Mouse (Mus musculus) intestine, embryonic 14.5 days (tissue): Measurements from ENCODE around the gene BC017158. TPM values are rescaled to one million over a fixed set of nuclear protein-coding genes. Genes with fewer than 3 reads are reported as not detected.

Experiments
- ATAC-seq: fragments of 200-750 bp; cut with Nextera tagmentation; replicated peaks from 2 replicates; pipeline ENCODE4 v1.8.0; 2017; ENCODE audit warnings: low read depth, moderate number of reproducible peaks, moderate TSS enrichment, moderate library complexity; ENCODE audit not compliant: low FRiP score, low TSS enrichment
- DNase-seq: peaks from one replicate; pipeline ENCODE4 v3.0.0-alpha.2; 2018; ENCODE audit warnings: low spot score
- H3K27ac ChIP-seq: fragments of 300-500 bp; sonication (generic); 2 replicates; pipeline ENCODE4 v1.5.1; 2014; ENCODE audit warnings: low read depth, mild to moderate bottlenecking, control low read depth
- H3K27me3 ChIP-seq: fragments of 300-500 bp; sonication (generic); replicated peaks from 2 replicates; pipeline ENCODE4 v1.6.1; 2014; ENCODE audit warnings: low read length, control low read depth; ENCODE audit not compliant: control insufficient read depth, insufficient read depth
- H3K36me3 ChIP-seq: fragments of 300-500 bp; sonication (generic); 2 replicates; pipeline ENCODE4 v1.6.1; 2014; ENCODE audit warnings: low read length, control low read depth; ENCODE audit not compliant: control insufficient read depth, insufficient read depth
- H3K4me1 ChIP-seq: fragments of 300-500 bp; sonication (generic); replicated peaks from 2 replicates; pipeline ENCODE4 v1.6.1; 2014; ENCODE audit warnings: low read length, control low read depth, mixed read lengths; ENCODE audit not compliant: control insufficient read depth, insufficient read depth
- H3K4me2 ChIP-seq: fragments of 300-500 bp; sonication (generic); 2 replicates; pipeline ENCODE4 v1.6.1; 2014; ENCODE audit warnings: low read length
- H3K4me3 ChIP-seq: fragments of 300-500 bp; sonication (generic); 2 replicates; pipeline ENCODE4 v1.5.1; 2014; ENCODE audit warnings: low read depth, low read length, control low read depth, mixed read lengths
- H3K9ac ChIP-seq: fragments of 300-500 bp; sonication (generic); 2 replicates; pipeline ENCODE4 v1.6.1; 2014; ENCODE audit warnings: mild to moderate bottlenecking, low read length
- H3K9me3 ChIP-seq: fragments of 300-500 bp; sonication (generic); 2 replicates; pipeline ENCODE4 v1.6.1; 2016; ENCODE audit warnings: low read length, control low read depth; ENCODE audit not compliant: control insufficient read depth
- WGBS: fragments of 180-500 bp; shearing (Covaris S2); extraction: QIAGEN DNeasy Blood & Tissue Kit; methylation state at CpG from one replicate; pipeline ENCODE4 v1.1.7; 2014; 5-methylcytosine and 5-hydroxymethylcytosine counted together
- polyA plus RNA-seq: library from polyadenylated mRNA; unstranded; fragments of >200 nt; fragmentation: Nextera tagmentation; extraction: Ambion mirVana; gene quantifications from 2 replicates; pipeline ENCODE4 v1.2.1, GENCODE M21; 2014

Gene BC017158
- polyA plus RNA-seq, 1 experiment from 2014 or later: 51.0 TPM

DNA sequence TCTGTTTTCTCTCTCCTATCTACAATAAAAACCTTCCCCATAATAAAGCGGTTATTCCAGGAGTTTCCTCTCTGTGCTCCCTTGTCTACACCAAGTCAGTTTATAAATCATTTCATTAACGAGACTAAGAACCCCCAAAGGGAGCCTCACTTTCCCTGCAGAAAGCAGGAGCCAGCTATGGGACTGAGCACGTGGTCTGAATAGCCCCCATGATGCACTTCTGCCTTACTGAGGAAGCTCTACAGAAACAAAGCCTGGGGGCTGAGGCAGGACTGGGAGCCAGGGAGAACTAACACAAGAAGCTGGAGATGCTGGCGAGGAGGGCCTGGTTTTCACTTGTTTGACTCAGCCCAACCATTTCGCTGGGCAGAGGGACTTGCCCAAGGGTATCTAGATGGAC, 13.9 kb downstream of the BC017158 start:
- Histone ChIP-seq H3K27ac (peak overlapping the region; percentile 24; the same call in 1 of the 2 replicates), H3K4me3 (no peak overlapping the region), H3K27me3 (no peaks in the 10 kb centered on the region), H3K4me1 (0 out of 2 replicates have a peak, but pooled peaks cover 4% of the 10 kb centered on the region), H3K4me2 (no peak overlapping the region), H3K9ac (no peak overlapping the region), H3K9me3 (no peaks in the 10 kb centered on the region), H3K36me3 (peaks cover 61% of the 10 kb centered on the region)
- 59% methylated on average over 5 of the region's 5 CpGs for WGBS
- no peak for DNase-seq
- no peak for ATAC-seq

DNA sequence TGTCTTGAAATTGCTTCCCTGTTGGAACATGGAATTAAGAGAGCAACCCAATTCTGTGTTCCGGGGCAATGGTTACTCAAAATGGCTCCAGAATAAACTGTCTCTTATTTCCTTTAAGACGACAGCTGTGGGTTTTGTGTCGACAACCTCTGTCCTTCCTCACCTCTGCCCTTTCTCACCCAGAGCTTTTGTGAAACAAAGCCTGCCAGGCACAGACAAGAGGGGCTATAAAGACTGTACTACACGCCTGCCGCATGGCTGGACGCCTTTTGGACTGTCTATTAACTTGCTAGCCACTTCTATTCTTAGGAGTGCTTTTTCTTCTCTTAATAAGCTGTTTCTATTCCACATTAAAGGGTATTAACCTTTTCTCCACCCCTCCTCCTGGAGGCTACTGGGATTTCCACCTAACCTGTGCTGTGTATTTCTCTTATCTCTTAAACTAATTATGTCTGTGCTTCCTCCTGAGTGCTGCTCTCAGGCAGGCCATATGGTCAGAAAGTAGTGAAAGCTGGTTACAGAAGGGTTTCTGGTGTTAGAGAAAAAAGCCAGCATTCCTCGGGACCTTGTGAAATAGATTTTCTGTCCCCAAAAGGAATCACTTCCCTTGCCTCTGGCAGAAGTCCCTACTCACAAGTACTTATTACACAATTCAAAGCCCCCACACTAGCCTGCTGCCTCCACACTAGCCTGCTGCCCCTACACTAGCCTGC, 15.3 kb downstream of the BC017158 start:
- no peak for ATAC-seq
- H3K9ac ChIP-seq: no peak overlapping the region
- DNase-seq: no peak

DNA sequence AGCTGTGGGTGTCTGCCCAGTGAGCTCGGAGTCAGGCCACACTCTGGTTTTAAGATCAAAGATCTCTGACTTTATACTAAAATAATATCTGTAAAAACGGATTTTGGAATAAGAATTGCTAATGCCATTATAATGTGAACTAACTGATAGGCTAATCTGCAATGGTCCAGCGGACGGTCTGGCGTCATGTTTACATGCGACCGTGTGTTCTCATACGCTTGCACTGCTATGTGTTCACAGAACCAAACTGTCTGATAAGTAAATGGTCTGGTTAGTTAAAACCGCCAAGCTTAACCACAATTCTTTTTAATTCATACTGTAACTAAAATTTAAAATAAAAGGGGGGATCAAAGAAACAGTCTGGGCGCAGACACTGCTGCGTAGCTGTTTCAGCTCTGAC, 16.2 kb downstream of the BC017158 start:
- DNase-seq (no peak), ATAC-seq (no peak)
- H3K27ac ChIP-seq: no peak overlapping the region
- H3K9me3 ChIP-seq: no peaks in the 10 kb centered on the region
- 0 out of 2 replicates have a peak, but pooled peaks cover 4% of the 10 kb centered on the region for H3K4me1 ChIP-seq
- peaks cover 49% of the 10 kb centered on the region for H3K36me3 ChIP-seq
- no peak overlapping the region for H3K4me2 ChIP-seq
- WGBS: 84% methylated on average over 11 of the region's 11 CpGs
- H3K4me3 ChIP-seq: no peak overlapping the region
- H3K9ac ChIP-seq: no peak overlapping the region
- H3K27me3 ChIP-seq: no peaks in the 10 kb centered on the region

More for the DNA sequence above, 15.3 kb downstream of the BC017158 start:
- peaks cover 58% of the 10 kb centered on the region for H3K36me3 ChIP-seq
- no peaks in the 10 kb centered on the region for H3K27me3 ChIP-seq
- WGBS: 32% methylated on average over 7 of the region's 7 CpGs
- no peak overlapping the region for H3K4me3 ChIP-seq
- no peaks in the 10 kb centered on the region for H3K9me3 ChIP-seq
- H3K4me2 ChIP-seq: no peak overlapping the region
- H3K27ac ChIP-seq: no peak overlapping the region
- 0 out of 2 replicates have a peak, but pooled peaks cover 4% of the 10 kb centered on the region for H3K4me1 ChIP-seq

DNA sequence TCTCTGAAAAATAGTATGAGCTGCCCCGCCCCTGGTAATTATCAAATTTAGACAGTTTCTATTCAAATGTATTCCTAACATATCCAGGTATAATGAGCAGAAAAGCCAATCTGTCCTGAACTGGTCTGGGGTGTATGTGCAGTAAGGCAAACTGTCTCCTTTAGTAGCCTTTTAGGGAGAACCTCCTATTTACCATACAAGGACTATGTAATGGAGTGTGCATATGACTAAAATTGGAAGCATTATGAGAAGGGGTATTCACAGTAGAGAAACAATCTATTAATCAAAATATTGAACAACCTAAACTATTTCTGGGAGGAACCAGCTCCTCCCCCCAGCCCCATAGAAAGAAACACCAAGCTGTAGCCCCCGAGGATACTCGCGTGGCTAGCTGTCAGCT, 18.2 kb downstream of the BC017158 start:
- Histone ChIP-seq H3K4me1 (0 out of 2 replicates have a peak, but pooled peaks cover 4% of the 10 kb centered on the region), H3K9ac (no peak overlapping the region), H3K27ac (no peak overlapping the region), H3K4me3 (no peak overlapping the region), H3K4me2 (no peak overlapping the region), H3K36me3 (peaks cover 59% of the 10 kb centered on the region), H3K27me3 (no peaks in the 10 kb centered on the region), H3K9me3 (no peaks in the 10 kb centered on the region)
- WGBS: 91% methylated on average over 4 of the region's 4 CpGs
- DNase-seq (no peak), ATAC-seq (no peak)

DNA sequence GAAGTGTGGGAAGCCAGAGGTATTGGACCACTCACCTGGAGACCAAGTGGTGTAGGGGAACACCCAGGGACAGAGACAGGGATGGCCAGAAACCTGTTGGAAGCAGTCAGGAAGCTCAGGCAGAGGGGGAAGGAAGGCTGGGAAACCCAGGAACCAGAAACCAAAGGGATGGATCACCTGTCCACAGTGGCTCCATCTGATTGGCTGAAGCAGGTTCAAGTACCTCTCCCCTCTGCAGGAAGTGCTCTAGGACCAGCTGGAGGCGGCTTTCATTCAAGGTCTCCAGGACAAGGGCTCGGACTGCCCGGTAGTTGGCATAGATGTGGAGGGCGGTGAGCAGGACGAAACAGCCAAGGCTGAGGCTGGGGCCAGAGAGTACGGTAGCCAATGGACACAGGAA, 21.9 kb downstream of the BC017158 start:
- Histone ChIP-seq H3K36me3 (peaks cover 75% of the 10 kb centered on the region), H3K4me2 (no peak overlapping the region), H3K4me1 (no peaks in the 10 kb centered on the region), H3K27ac (no peak overlapping the region), H3K27me3 (no peaks in the 10 kb centered on the region), H3K4me3 (no peak overlapping the region), H3K9me3 (no peaks in the 10 kb centered on the region), H3K9ac (no peak overlapping the region)
- DNase-seq: no peak
- WGBS: 97% methylated on average over 6 of the region's 6 CpGs
- ATAC-seq: no peak

DNA sequence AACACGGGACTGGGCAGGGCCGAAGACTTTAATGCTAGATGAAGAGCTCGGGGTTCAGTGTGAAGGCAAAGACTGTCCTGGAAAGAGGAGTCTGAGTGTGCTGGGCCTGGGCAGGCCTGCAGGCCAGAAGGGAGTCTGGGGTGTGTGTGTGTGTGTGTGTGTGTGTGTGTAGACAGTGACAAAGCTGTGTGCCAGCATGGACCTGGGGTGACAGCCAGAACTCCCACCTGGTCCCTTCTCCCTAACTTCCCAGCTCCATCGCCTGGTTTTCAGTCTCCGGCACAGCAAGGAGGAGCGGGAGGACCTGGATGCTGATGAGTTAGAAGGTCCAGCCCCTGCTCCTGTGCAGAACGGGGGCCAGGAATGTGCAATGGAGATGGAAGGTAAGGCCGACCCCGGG, 26.5 kb downstream of the BC017158 start:
- Histone ChIP-seq H3K9ac (no peak overlapping the region), H3K4me1 (no peaks in the 10 kb centered on the region), H3K4me2 (no peak overlapping the region), H3K9me3 (no peaks in the 10 kb centered on the region), H3K27ac (no peak overlapping the region), H3K36me3 (peaks cover 55% of the 10 kb centered on the region), H3K4me3 (no peak overlapping the region), H3K27me3 (no peaks in the 10 kb centered on the region)
- ATAC-seq: no peak
- 95% methylated on average over 9 of the region's 9 CpGs for WGBS
- no peak for DNase-seq

DNA sequence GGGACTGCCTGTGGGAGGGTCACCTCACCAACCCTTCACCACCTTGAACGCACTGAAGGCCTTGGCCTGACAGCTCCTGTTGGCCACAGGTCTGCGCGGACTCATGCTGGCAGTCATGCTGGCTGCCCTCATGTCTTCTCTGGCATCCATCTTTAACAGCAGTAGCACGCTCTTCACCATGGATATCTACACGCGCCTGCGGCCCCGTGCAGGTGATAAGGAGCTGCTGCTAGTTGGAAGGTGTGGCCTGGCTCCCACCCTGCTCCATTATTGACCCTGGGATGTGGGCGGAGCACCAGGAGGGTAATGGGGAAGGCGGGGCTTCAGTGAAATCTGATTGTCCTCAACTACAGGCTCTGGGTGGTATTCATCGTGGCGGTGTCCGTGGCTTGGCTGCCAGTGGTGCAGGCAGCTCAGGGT, 27.5 kb downstream of the BC017158 start:
- Histone ChIP-seq H3K4me3 (no peak overlapping the region), H3K4me1 (no peaks in the 10 kb centered on the region), H3K27me3 (no peaks in the 10 kb centered on the region), H3K27ac (no peak overlapping the region), H3K9me3 (no peaks in the 10 kb centered on the region), H3K4me2 (no peak overlapping the region), H3K36me3 (peaks cover 44% of the 10 kb centered on the region), H3K9ac (no peak overlapping the region)
- 45% methylated on average over 13 of the region's 13 CpGs for WGBS
- ATAC-seq (peak; percentile 82), DNase-seq (no peak)

DNA sequence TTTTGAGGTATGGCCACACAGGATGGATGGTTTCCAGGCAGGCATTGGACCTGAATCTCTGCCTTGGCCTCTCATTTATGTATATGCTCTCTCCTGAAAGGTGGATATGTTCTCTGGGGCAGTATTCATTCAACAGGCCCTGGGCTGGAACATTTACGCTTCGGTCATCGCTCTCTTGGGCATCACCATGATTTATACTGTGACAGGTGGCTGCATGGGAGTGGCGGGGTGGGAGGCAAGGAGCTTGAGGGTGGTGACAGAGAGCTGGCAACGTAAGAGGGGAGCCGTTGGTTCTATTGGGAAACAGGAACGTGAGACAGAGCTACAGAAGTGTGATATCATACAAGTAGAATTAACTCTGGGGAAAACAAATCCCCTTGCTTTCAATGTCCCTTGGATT, 30.2 kb downstream of the BC017158 start:
- Histone ChIP-seq H3K9me3 (no peaks in the 10 kb centered on the region), H3K9ac (no peak overlapping the region), H3K27ac (no peak overlapping the region), H3K4me2 (no peak overlapping the region), H3K27me3 (no peaks in the 10 kb centered on the region), H3K4me3 (no peak overlapping the region), H3K4me1 (no peaks in the 10 kb centered on the region), H3K36me3 (peaks cover 18% of the 10 kb centered on the region)
- no peak for DNase-seq
- ATAC-seq: no peak
- 85% methylated on average over 7 of the region's 7 CpGs for WGBS

DNA sequence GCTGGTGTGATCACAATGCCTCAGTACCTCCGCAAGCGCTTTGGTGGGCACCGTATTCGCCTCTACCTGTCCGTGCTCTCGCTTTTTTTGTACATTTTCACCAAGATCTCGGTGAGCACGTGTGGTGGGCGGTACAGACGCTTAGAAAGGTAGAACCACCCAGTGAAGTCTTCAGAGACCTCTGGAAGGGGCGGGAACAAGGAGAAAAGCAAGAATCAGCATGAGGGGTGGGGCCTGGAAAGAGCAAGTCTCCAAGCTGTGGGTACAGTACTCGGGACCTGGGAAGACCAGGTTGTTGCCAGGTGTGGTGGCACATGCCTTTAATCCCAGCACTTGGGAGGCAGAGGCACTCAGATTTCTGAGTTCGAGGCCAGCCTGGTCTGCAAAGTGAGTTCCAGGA, 30.6 kb downstream of the BC017158 start:
- no peak for DNase-seq
- no peak overlapping the region for H3K9ac ChIP-seq
- ATAC-seq: no peak
- H3K27ac ChIP-seq: no peak overlapping the region
- no peak overlapping the region for H3K4me3 ChIP-seq
- no peaks in the 10 kb centered on the region for H3K4me1 ChIP-seq
- H3K9me3 ChIP-seq: no peaks in the 10 kb centered on the region
- H3K27me3 ChIP-seq: no peaks in the 10 kb centered on the region
- no peak overlapping the region for H3K4me2 ChIP-seq
- 62% methylated on average over 13 of the region's 13 CpGs for WGBS
- peaks cover 15% of the 10 kb centered on the region for H3K36me3 ChIP-seq
